Mouse (Mus musculus): Measurements from ENCODE around the gene Cd4. TPM values are rescaled to one million over a fixed set of nuclear protein-coding genes. Genes with fewer than 3 reads are reported as not detected.

Cd4 gene
- polyA plus RNA-seq, 2 experiments = 0.10 to 0.26 TPM

GRCm38 (mm10) chr6:124814858-124815774 is 72.9 kb downstream of the Cd4 start:
- DNase-seq (ENCODE audit: low spot score) (no peak), ATAC-seq (ENCODE audit: low FRiP score, low read depth) (no peak)
- Histone ChIP-seq H3K9me3 (ENCODE audit: control insufficient read depth, low read length) (no peaks in the 10 kb centered on the region), H3K4me1 (ENCODE audit: control insufficient read depth, insufficient read depth, low read length) (peaks cover 23% of the 10 kb centered on the region), H3K27ac (replicated peaks; ENCODE audit: low read depth, low read length) (no peak overlapping the region), H3K4me2 (replicated peaks; ENCODE audit: low read depth, low read length, severe bottlenecking) (peak overlapping the region; percentile 72; the same call in 1 of the 2 replicates), H3K9ac (ENCODE audit: low read depth, low read length, severe bottlenecking) (no peak overlapping the region), H3K36me3 (ENCODE audit: control insufficient read depth, insufficient read depth, low read length) (peaks cover 76% of the 10 kb centered on the region), H3K4me3 (replicated peaks; ENCODE audit: low read length) (no peak overlapping the region), H3K27me3 (ENCODE audit: control insufficient read depth, insufficient read depth, low read length) (no peaks in the 10 kb centered on the region)
- TF ChIP-seq POLR2A (IDR thresholded peaks at IDR 0.05; ENCODE audit: borderline replicate concordance, extremely low read depth, insufficient read depth, insufficient read length) = no peak
- WGBS = 55% methylated on average over 9 of the region's 9 CpGs

Other genes with a start within 250 kb of the Cd4 start
- 80.8 and 101 TPM in 2 replicates for gene Lpcat3, start 225.2 kb downstream of the Cd4 start, polyA plus RNA-seq (2012; rRNA removed)
- 49.3 and 51.7 TPM in 2 replicates for gene Lpcat3, start 225.2 kb downstream of the Cd4 start, polyA plus RNA-seq (2014; fragmentation: Nextera tagmentation; extraction: Ambion mirVana)
- gene Emg1, start 176.0 kb downstream of the Cd4 start, polyA plus RNA-seq (2012; rRNA removed) = 135 and 148 TPM in 2 replicates
- gene Emg1, start 176.0 kb downstream of the Cd4 start, polyA plus RNA-seq (2014; fragmentation: Nextera tagmentation; extraction: Ambion mirVana) = 179 and 185 TPM in 2 replicates
- 203 and 205 TPM in 2 replicates for gene Phb2, start 175.9 kb downstream of the Cd4 start, polyA plus RNA-seq (2012; rRNA removed)
- 295 and 296 TPM in 2 replicates for gene Phb2, start 175.9 kb downstream of the Cd4 start, polyA plus RNA-seq (2014; fragmentation: Nextera tagmentation; extraction: Ambion mirVana)
- 9.4 and 9.6 TPM in 2 replicates for gene Ptpn6, start 149.5 kb downstream of the Cd4 start, polyA plus RNA-seq (2012; rRNA removed)
- gene Ptpn6, start 149.5 kb downstream of the Cd4 start, polyA plus RNA-seq (2014; fragmentation: Nextera tagmentation; extraction: Ambion mirVana) = 13.9 and 14.2 TPM in 2 replicates
- 285 and 290 TPM in 2 replicates for gene Grcc10, start 146.8 kb downstream of the Cd4 start, polyA plus RNA-seq (2012; rRNA removed)
- gene Grcc10, start 146.8 kb downstream of the Cd4 start, polyA plus RNA-seq (2014; fragmentation: Nextera tagmentation; extraction: Ambion mirVana) = 438 and 458 TPM in 2 replicates
- not detected in 2 replicates for gene Gm45234, start 132.2 kb downstream of the Cd4 start, polyA plus RNA-seq (2012; rRNA removed)
- not detected in 2 replicates for gene Gm45234, start 132.2 kb downstream of the Cd4 start, polyA plus RNA-seq (2014; fragmentation: Nextera tagmentation; extraction: Ambion mirVana)
- gene Atn1, start 131.7 kb downstream of the Cd4 start, polyA plus RNA-seq (2012; rRNA removed) = 102 and 141 TPM in 2 replicates
- 14.6 and 19.4 TPM in 2 replicates for gene Atn1, start 131.7 kb downstream of the Cd4 start, polyA plus RNA-seq (2014; fragmentation: Nextera tagmentation; extraction: Ambion mirVana)
- 21.7 and 25.3 TPM in 2 replicates for gene Eno2, start 118.5 kb downstream of the Cd4 start, polyA plus RNA-seq (2012; rRNA removed)
- 6.0 and 10.2 TPM in 2 replicates for gene Eno2, start 118.5 kb downstream of the Cd4 start, polyA plus RNA-seq (2014; fragmentation: Nextera tagmentation; extraction: Ambion mirVana)
- gene Lrrc23, start 108.5 kb downstream of the Cd4 start, polyA plus RNA-seq (2012; rRNA removed) = 1.1 TPM in 2 replicates
- gene Lrrc23, start 108.5 kb downstream of the Cd4 start, polyA plus RNA-seq (2014; fragmentation: Nextera tagmentation; extraction: Ambion mirVana) = 0.88 and 1.2 TPM in 2 replicates
- gene Spsb2, start 79.6 kb downstream of the Cd4 start, polyA plus RNA-seq (2012; rRNA removed) = 9.8 and 11.1 TPM in 2 replicates
- gene Spsb2, start 79.6 kb downstream of the Cd4 start, polyA plus RNA-seq (2014; fragmentation: Nextera tagmentation; extraction: Ambion mirVana) = 8.9 and 10.8 TPM in 2 replicates
- gene Tpi1, start 73.9 kb downstream of the Cd4 start, polyA plus RNA-seq (2012; rRNA removed) = 636 and 744 TPM in 2 replicates
- gene Tpi1, start 73.9 kb downstream of the Cd4 start, polyA plus RNA-seq (2014; fragmentation: Nextera tagmentation; extraction: Ambion mirVana) = 808 and 825 TPM in 2 replicates
- gene Usp5, start 58.7 kb downstream of the Cd4 start, polyA plus RNA-seq (2012; rRNA removed) = 105 and 119 TPM in 2 replicates
- 115 and 120 TPM in 2 replicates for gene Usp5, start 58.7 kb downstream of the Cd4 start, polyA plus RNA-seq (2014; fragmentation: Nextera tagmentation; extraction: Ambion mirVana)
- 141 and 164 TPM in 2 replicates for gene Cdca3, start 58.7 kb downstream of the Cd4 start, polyA plus RNA-seq (2012; rRNA removed)
- 128 and 146 TPM in 2 replicates for gene Cdca3, start 58.7 kb downstream of the Cd4 start, polyA plus RNA-seq (2014; fragmentation: Nextera tagmentation; extraction: Ambion mirVana)
- gene Gnb3, start 47.9 kb downstream of the Cd4 start, polyA plus RNA-seq (2012; rRNA removed) = 1.9 and 2.3 TPM in 2 replicates
- 1.6 and 1.8 TPM in 2 replicates for gene Gnb3, start 47.9 kb downstream of the Cd4 start, polyA plus RNA-seq (2014; fragmentation: Nextera tagmentation; extraction: Ambion mirVana)
- gene P3h3, start 30.5 kb downstream of the Cd4 start, polyA plus RNA-seq (2012; rRNA removed) = 339 and 401 TPM in 2 replicates
- gene P3h3, start 30.5 kb downstream of the Cd4 start, polyA plus RNA-seq (2014; fragmentation: Nextera tagmentation; extraction: Ambion mirVana) = 57.5 and 67.6 TPM in 2 replicates
- 7.5 and 10.8 TPM in 2 replicates for gene Gpr162, start 24.2 kb downstream of the Cd4 start, polyA plus RNA-seq (2012; rRNA removed)
- gene Gpr162, start 24.2 kb downstream of the Cd4 start, polyA plus RNA-seq (2014; fragmentation: Nextera tagmentation; extraction: Ambion mirVana) = 2.1 and 2.3 TPM in 2 replicates
- gene Lag3, start 23.5 kb upstream of the Cd4 start, polyA plus RNA-seq (2012; rRNA removed) = 2.3 and 3.2 TPM in 2 replicates
- gene Lag3, start 23.5 kb upstream of the Cd4 start, polyA plus RNA-seq (2014; fragmentation: Nextera tagmentation; extraction: Ambion mirVana) = 2.0 and 2.6 TPM in 2 replicates
- gene Ptms, start 31.9 kb upstream of the Cd4 start, polyA plus RNA-seq (2012; rRNA removed) = 1,126 and 1,778 TPM in 2 replicates
- 306 and 353 TPM in 2 replicates for gene Ptms, start 31.9 kb upstream of the Cd4 start, polyA plus RNA-seq (2014; fragmentation: Nextera tagmentation; extraction: Ambion mirVana)
- gene Mlf2, start 43.2 kb upstream of the Cd4 start, polyA plus RNA-seq (2012; rRNA removed) = 407 and 471 TPM in 2 replicates
- gene Mlf2, start 43.2 kb upstream of the Cd4 start, polyA plus RNA-seq (2014; fragmentation: Nextera tagmentation; extraction: Ambion mirVana) = 355 and 380 TPM in 2 replicates
- 215 and 251 TPM in 2 replicates for gene Cops7a, start 77.3 kb upstream of the Cd4 start, polyA plus RNA-seq (2012; rRNA removed)
- 137 and 144 TPM in 2 replicates for gene Cops7a, start 77.3 kb upstream of the Cd4 start, polyA plus RNA-seq (2014; fragmentation: Nextera tagmentation; extraction: Ambion mirVana)
- gene Pianp, start 108.5 kb upstream of the Cd4 start, polyA plus RNA-seq (2012; rRNA removed) = 35.2 and 44.6 TPM in 2 replicates
- gene Pianp, start 108.5 kb upstream of the Cd4 start, polyA plus RNA-seq (2014; fragmentation: Nextera tagmentation; extraction: Ambion mirVana) = 20.0 and 20.3 TPM in 2 replicates
- gene Zfp384, start 120.9 kb upstream of the Cd4 start, polyA plus RNA-seq (2012; rRNA removed) = 103 and 130 TPM in 2 replicates
- gene Zfp384, start 120.9 kb upstream of the Cd4 start, polyA plus RNA-seq (2014; fragmentation: Nextera tagmentation; extraction: Ambion mirVana) = 12.4 and 14.6 TPM in 2 replicates
- gene Ing4, start 151.5 kb upstream of the Cd4 start, polyA plus RNA-seq (2012; rRNA removed) = 143 TPM in 2 replicates
- gene Ing4, start 151.5 kb upstream of the Cd4 start, polyA plus RNA-seq (2014; fragmentation: Nextera tagmentation; extraction: Ambion mirVana) = 122 and 131 TPM in 2 replicates
- 28.9 and 31.3 TPM in 2 replicates for gene Acrbp, start 161.5 kb upstream of the Cd4 start, polyA plus RNA-seq (2012; rRNA removed)
- gene Acrbp, start 161.5 kb upstream of the Cd4 start, polyA plus RNA-seq (2014; fragmentation: Nextera tagmentation; extraction: Ambion mirVana) = 9.4 and 13.9 TPM in 2 replicates
- gene Lpar5, start 179.7 kb upstream of the Cd4 start, polyA plus RNA-seq (2012; rRNA removed) = 3.9 and 5.0 TPM in 2 replicates
- 2.5 and 4.0 TPM in 2 replicates for gene Lpar5, start 179.7 kb upstream of the Cd4 start, polyA plus RNA-seq (2014; fragmentation: Nextera tagmentation; extraction: Ambion mirVana)
- gene Chd4, start 207.8 kb upstream of the Cd4 start, polyA plus RNA-seq (2012; rRNA removed) = 75.0 and 89.7 TPM in 2 replicates
- gene Chd4, start 207.8 kb upstream of the Cd4 start, polyA plus RNA-seq (2014; fragmentation: Nextera tagmentation; extraction: Ambion mirVana) = 78.6 and 81.8 TPM in 2 replicates
- gene Nop2, start 243.7 kb upstream of the Cd4 start, polyA plus RNA-seq (2012; rRNA removed) = 43.7 and 48.5 TPM in 2 replicates
- gene Nop2, start 243.7 kb upstream of the Cd4 start, polyA plus RNA-seq (2014; fragmentation: Nextera tagmentation; extraction: Ambion mirVana) = 54.2 TPM in 2 replicates

Data from limb, embryonic 14.5 days (tissue).